Mouse (Mus musculus) G1E (cell line): ENCODE results near the gene Cuedc1. TPM values are rescaled to one million over a fixed set of nuclear protein-coding genes. Genes with fewer than 3 reads are reported as not detected.

ENCODE experiments used
- ATAC-seq: 2 replicates; pipeline ENCODE4 v1.8.0; 2016; ENCODE audit warnings: mild to moderate bottlenecking; ENCODE audit not compliant: insufficient number of reproducible peaks, poor library complexity, low FRiP score, severe bottlenecking; ENCODE audit errors: extremely low read depth
- DNase-seq: peaks from one replicate; pipeline ENCODE4 v3.0.0; 2012; ENCODE audit warnings: low spot score
- H3K27me3 ChIP-seq: 2 replicates; pipeline ENCODE4 v1.6.1; 2012; ENCODE audit warnings: mild to moderate bottlenecking, low read length, inconsistent platforms; ENCODE audit not compliant: insufficient read depth
- H3K36me3 ChIP-seq: replicated peaks from 2 replicates; pipeline ENCODE3; 2012; ENCODE audit warnings: mild to moderate bottlenecking, inconsistent platforms
- H3K4me1 ChIP-seq: 2 replicates; pipeline ENCODE4 v1.6.1; 2012; ENCODE audit warnings: low read depth, low read length, inconsistent platforms, mixed read lengths; ENCODE audit not compliant: insufficient read depth
- H3K4me3 ChIP-seq: 2 replicates; pipeline ENCODE4 v1.5.1; 2012; ENCODE audit warnings: low read depth, mild to moderate bottlenecking, inconsistent platforms, low read length, moderate library complexity, mixed read lengths
- H3K9me3 ChIP-seq: replicated peaks from 2 replicates; pipeline ENCODE4 v1.6.1; 2012; ENCODE audit warnings: inconsistent platforms
- CTCF ChIP-seq: IDR thresholded peaks from 2 replicates; pipeline ENCODE4 v1.5.1; 2012; ENCODE audit warnings: low read depth, low read length, inconsistent platforms, mixed read lengths
- GATA1 ChIP-seq: IDR thresholded peaks from 2 replicates; pipeline ENCODE4 v1.6.1; 2012; ENCODE audit warnings: borderline replicate concordance, low read length, inconsistent platforms, mixed read lengths
- GATA2 ChIP-seq: IDR thresholded peaks from 2 replicates; pipeline ENCODE4 v1.6.1; 2012; ENCODE audit warnings: low read depth, low read length, inconsistent platforms, borderline replicate concordance
- POLR2AphosphoS5 ChIP-seq: IDR thresholded peaks from 2 replicates; pipeline ENCODE4 v1.6.1; 2012; ENCODE audit warnings: low read depth, low read length, inconsistent platforms; ENCODE audit not compliant: insufficient replicate concordance
- TAL1 ChIP-seq: conservative IDR thresholded peaks from 2 replicates; pipeline ENCODE4 v1.6.1; 2012; ENCODE audit warnings: low read depth, low read length, inconsistent platforms, mixed read lengths
- polyA plus RNA-seq: library from polyadenylated mRNA; stranded (reverse); fragments of >175 nt; gene quantifications from 2 replicates; pipeline ENCODE4 v1.2.3, GENCODE M21; 2012
- total RNA-seq, 2 experiments: library from RNA; stranded (forward) in 1 of 2; stranded (reverse) in 1 of 2; fragments of 200-1000 nt in 1 of 2; fragments of >200 nt in 1 of 2; fragmentation: Nextera tagmentation in 1 of 2; gene quantifications; 2 replicates each; pipeline ENCODE4 v1.2.3; 2014 to 2017

The Cuedc1 gene
- total and polyA plus RNA-seq, 3 experiments, result 18.9 to 36.4 (median 29.6) TPM

DNA sequence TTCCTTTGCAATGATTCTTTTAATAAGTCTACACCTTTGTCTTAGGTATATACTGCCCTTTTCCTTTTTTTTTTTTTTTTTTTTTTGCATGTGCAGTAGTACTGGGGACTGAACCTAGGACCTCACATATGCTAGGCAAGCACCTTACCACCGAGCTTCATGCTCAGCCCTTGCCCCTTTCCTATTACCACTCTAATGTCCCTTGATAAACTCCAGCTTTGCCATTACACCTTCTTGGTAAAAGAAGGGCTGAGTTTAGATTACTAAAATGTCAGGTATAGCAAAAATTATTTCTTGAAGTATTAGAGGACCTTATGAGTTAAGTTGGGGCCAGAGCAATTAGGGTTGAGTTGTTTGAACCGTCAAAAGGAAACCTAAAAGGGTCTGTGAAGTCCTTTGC lies 42.1 kb upstream of the Cuedc1 start:
- Histone ChIP-seq H3K27me3 (no peaks in the 10 kb centered on the region), H3K9me3 (no peaks in the 10 kb centered on the region), H3K4me3 (no peak overlapping the region), H3K36me3 (peaks cover 39% of the 10 kb centered on the region), H3K4me1 (peaks cover 17% of the 10 kb centered on the region)
- no peak for ATAC-seq
- no peak for TF ChIP-seq POLR2AphosphoS5
- no peak for TF ChIP-seq GATA2
- TF ChIP-seq GATA1, result no peak
- TF ChIP-seq CTCF, result no peak
- TF ChIP-seq TAL1, result no peak
- DNase-seq, result no peak

DNA sequence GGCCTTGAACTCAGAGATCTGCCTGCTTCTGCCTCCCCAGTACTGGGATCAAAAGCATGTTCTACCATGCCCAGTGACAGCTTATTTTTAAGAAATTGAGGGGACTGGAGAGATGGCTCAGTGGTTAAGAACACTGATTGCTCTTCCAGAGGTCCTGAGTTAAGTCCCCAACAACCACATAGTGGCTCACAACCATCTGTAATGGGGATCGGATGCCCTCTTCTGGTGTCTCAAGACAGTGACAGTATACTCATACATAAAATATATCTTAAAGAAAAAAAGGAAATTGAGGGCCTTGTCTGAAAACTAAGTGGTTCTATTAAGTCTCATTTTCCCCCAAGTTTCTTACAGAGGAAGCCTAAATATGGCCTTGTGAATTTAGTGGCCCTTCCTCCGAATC lies 40.1 kb upstream of the Cuedc1 start:
- Histone ChIP-seq H3K27me3 (no peaks in the 10 kb centered on the region), H3K4me3 (no peak overlapping the region), H3K36me3 (peaks cover 31% of the 10 kb centered on the region), H3K4me1 (peaks cover 10% of the 10 kb centered on the region), H3K9me3 (no peaks in the 10 kb centered on the region)
- ATAC-seq, result no peak
- no peak for DNase-seq
- TF ChIP-seq GATA2 (no peak), GATA1 (no peak), TAL1 (no peak), POLR2AphosphoS5 (no peak), CTCF (no peak)

DNA sequence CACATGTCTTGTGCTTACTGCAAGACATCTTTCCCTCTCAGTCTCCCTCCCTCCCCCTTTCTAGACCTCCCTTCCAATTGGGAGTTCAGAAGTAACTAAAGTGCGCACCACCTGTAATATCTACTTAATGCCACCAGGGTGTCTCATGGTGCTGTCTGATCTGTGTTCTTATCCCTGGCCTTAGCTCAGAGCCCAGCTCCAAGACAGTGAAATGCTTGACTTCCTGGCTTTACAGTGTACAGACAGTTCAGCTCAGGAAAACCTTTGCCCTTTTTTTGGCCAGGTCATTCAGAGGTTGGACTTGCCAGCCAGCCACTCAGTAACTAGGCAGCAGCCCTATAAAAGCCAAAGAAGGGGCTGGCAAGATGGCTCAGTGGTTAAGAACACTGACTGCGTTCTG lies 38.7 kb upstream of the Cuedc1 start:
- TF ChIP-seq CTCF (peak; percentile 73), GATA1 (no peak), TAL1 (no peak), GATA2 (no peak)
- H3K4me1 ChIP-seq, result peaks cover 6% of the 10 kb centered on the region
- DNase-seq, result peak; percentile 53
- ATAC-seq, result peak; percentile 54; the same call in 1 of the 2 replicates
- no peaks in the 10 kb centered on the region for H3K9me3 ChIP-seq
- H3K27me3 ChIP-seq, result no peaks in the 10 kb centered on the region
- peaks cover 25% of the 10 kb centered on the region for H3K36me3 ChIP-seq
- H3K4me3 ChIP-seq, result no peak overlapping the region

DNA sequence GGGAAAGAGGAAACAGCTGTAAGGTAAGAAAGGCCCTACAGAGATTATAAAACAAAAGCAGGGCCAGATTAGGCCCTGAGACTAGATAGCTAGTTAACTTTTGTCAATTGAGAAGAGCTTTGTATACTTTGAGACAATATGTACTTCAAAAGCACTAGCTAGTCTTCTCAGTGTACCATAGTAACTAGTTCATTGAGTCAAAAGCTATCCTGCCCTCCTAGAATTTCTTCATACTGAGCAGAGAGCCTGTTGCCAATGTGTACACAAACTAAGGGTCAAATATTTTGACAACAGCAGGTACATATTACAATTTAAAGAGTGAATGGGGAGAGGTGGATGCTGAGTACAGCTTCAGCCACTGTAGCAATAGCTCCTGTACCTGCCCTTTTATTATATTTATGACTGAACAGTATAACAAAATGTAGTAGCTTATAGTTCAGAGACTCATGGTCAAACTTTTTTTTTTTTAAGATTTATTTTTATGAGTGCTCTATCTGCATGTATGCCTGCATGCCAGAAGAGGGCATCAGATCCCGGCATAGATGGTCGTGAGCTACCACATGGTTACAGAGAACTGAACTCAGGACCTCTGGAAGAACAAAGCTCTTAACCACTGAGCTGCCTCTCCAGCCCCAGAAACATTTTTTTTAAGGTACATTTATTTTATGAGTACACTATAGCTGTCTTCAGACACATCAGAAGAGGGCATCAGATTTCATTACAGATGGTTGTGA lies 35.8 kb upstream of the Cuedc1 start:
- Histone ChIP-seq H3K4me3 (no peak overlapping the region), H3K27me3 (no peaks in the 10 kb centered on the region), H3K36me3 (peaks cover 11% of the 10 kb centered on the region), H3K4me1 (peaks cover 7% of the 10 kb centered on the region), H3K9me3 (no peaks in the 10 kb centered on the region)
- TF ChIP-seq GATA2 (no peak), CTCF (no peak), GATA1 (no peak), POLR2AphosphoS5 (no peak), TAL1 (no peak)
- no peak for DNase-seq
- no peak for ATAC-seq

DNA sequence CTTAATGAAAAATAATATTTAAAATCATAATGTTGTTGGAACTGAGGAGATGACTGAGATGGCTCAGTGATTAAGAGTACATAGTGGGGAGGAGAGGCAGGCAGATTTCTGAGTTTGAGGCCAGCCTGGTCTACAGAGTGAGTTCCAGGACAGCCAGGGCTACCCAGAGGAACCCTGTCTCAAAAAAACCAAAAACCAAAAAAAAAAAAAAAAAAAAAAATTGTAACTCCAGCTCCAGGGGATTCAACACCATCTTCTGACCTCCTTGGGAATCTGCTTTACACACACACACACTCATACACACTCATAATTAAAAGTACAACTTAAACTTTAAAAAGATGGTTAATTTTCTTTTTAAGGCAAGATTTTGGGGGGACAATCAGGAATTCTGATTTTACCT lies 32.1 kb upstream of the Cuedc1 start:
- Histone ChIP-seq H3K4me1 (peaks cover 26% of the 10 kb centered on the region), H3K9me3 (no peaks in the 10 kb centered on the region), H3K27me3 (no peaks in the 10 kb centered on the region), H3K36me3 (peaks cover 3% of the 10 kb centered on the region), H3K4me3 (no peak overlapping the region)
- no peak for DNase-seq
- no peak for TF ChIP-seq GATA1
- TF ChIP-seq CTCF, result no peak
- no peak for ATAC-seq

DNA sequence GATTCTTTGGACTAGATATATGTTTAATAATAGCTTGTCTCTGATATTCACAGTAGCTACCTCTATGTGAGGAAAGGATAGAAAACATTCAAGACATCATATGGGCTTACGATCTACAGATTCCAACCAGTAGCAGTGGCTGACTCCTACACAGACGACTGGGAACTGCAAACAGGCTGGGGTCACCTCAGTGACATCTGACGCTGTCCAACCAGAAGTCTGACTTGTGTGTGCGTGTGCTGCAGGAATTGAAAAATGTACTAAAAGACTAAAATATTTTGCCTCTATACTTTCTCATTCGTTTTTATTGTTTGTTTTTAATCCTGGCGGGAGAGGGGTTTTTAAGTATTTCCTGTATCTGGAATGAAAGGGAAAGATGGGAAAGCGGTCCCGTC lies 30.7 kb upstream of the Cuedc1 start:
- Histone ChIP-seq H3K9me3 (no peaks in the 10 kb centered on the region), H3K27me3 (no peaks in the 10 kb centered on the region), H3K4me1 (peaks cover 34% of the 10 kb centered on the region), H3K36me3 (peaks cover 9% of the 10 kb centered on the region), H3K4me3 (peak overlapping the region; percentile 93)
- DNase-seq (no peak), ATAC-seq (no peak)
- TF ChIP-seq TAL1, result no peak
- TF ChIP-seq POLR2AphosphoS5, result no peak
- TF ChIP-seq GATA1, result no peak
- TF ChIP-seq CTCF, result no peak
- TF ChIP-seq GATA2, result no peak
